Mouse (Mus musculus) kidney, postnatal 0 days (tissue): ENCODE results near the gene Olfr522. TPM values are rescaled to one million over a fixed set of nuclear protein-coding genes. Genes with fewer than 3 reads are reported as not detected.

Source experiments
- ATAC-seq: fragments of 200-750 bp; cut with Nextera tagmentation; replicated peaks from 2 replicates; pipeline ENCODE4 v1.8.0; 2017; ENCODE audit warnings: low read depth, moderate number of reproducible peaks, moderate TSS enrichment, moderate library complexity; ENCODE audit not compliant: low FRiP score
- DNase-seq: peaks from one replicate; pipeline ENCODE4 v3.0.0-alpha.2; 2016; ENCODE audit warnings: low spot score
- H3K27ac ChIP-seq: fragments of 300-500 bp; sonication (generic); 2 replicates; pipeline ENCODE4 v1.5.1; 2014; ENCODE audit warnings: mild to moderate bottlenecking
- H3K27me3 ChIP-seq: fragments of 300-500 bp; sonication (generic); 2 replicates; pipeline ENCODE4 v1.6.1; 2014; ENCODE audit warnings: low read length, mixed read lengths; ENCODE audit not compliant: insufficient read depth
- H3K36me3 ChIP-seq: fragments of 300-500 bp; sonication (generic); 2 replicates; pipeline ENCODE4 v1.6.1; 2014; ENCODE audit warnings: low read length, mixed read lengths; ENCODE audit not compliant: insufficient read depth
- H3K4me1 ChIP-seq: fragments of 300-500 bp; sonication (generic); replicated peaks from 2 replicates; pipeline ENCODE4 v1.6.1; 2014; ENCODE audit warnings: antibody characterized with exemption, low read length, mixed read lengths; ENCODE audit not compliant: insufficient read depth
- H3K4me2 ChIP-seq: fragments of 300-500 bp; sonication (generic); 2 replicates; pipeline ENCODE4 v1.6.1; 2014; ENCODE audit warnings: mild to moderate bottlenecking, low read length, moderate library complexity, mixed read lengths
- H3K4me3 ChIP-seq: fragments of 300-500 bp; sonication (generic); replicated peaks from 2 replicates; pipeline ENCODE4 v1.5.1; 2014; ENCODE audit warnings: low read depth, low read length
- H3K9ac ChIP-seq: fragments of 300-500 bp; sonication (generic); 2 replicates; pipeline ENCODE4 v1.6.1; 2014; ENCODE audit warnings: low read depth, low read length
- H3K9me3 ChIP-seq: fragments of 300-500 bp; sonication (generic); replicated peaks from 2 replicates; pipeline ENCODE4 v1.6.1; 2016; ENCODE audit warnings: low read length, inconsistent platforms, mixed read lengths
- CTCF ChIP-seq: IDR thresholded peaks from 2 replicates; pipeline ENCODE4 v1.5.1; 2016; ENCODE audit warnings: antibody characterized with exemption, low read depth, mild to moderate bottlenecking, moderate library complexity
- WGBS: fragments of 180-500 bp; shearing (Covaris S2); extraction: QIAGEN DNeasy Blood & Tissue Kit; methylation state at CpG from one replicate; pipeline ENCODE4 v1.1.7; 2014; 5-methylcytosine and 5-hydroxymethylcytosine counted together
- polyA plus RNA-seq: library from polyadenylated mRNA; unstranded; fragments of >200 nt; fragmentation: Nextera tagmentation; extraction: Ambion mirVana; gene quantifications from 2 replicates; pipeline ENCODE4 v1.2.1, GENCODE M21; 2015

The Olfr522 gene
- polyA plus RNA-seq, 1 experiment from 2014 or later, result not detected

DNA sequence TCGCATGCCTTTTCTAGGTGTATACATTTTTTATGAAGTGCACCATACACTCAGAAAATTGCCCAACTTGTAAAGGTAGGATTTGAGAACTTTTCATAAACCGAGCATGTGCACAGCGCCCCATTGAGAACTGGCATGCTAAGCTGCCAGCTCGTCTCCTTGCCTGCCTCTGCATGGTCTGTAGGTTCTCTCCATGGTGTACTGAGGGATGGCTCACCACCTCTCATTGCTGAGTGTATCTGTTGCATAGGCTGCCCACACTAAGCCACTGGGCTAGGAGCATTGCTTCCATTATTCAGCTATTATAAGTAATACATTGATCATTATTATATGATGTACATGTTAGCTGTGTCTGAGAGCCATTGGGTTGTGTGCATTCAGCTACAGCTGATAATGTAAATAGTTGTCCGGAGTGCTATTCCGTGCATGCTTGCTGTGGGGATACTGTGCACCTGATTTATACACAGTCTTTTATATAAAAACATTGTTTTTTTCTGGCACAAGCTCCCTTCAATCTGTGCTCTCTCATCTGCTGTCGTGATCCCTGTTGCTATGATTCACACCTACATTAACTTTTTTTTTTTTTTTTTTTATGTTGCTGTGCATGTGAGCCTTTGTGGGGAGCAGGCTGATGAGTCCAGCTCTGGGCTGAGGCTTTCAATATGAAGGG lies 23.3 kb upstream of the Olfr522 start:
- Histone ChIP-seq H3K9ac (no peak overlapping the region), H3K4me2 (no peak overlapping the region), H3K4me1 (no peaks in the 10 kb centered on the region), H3K36me3 (no peaks in the 10 kb centered on the region), H3K27ac (no peak overlapping the region), H3K9me3 (no peaks in the 10 kb centered on the region), H3K4me3 (no peak overlapping the region), H3K27me3 (no peaks in the 10 kb centered on the region)
- no peak for TF ChIP-seq CTCF
- no peak for DNase-seq
- WGBS, result 79% methylated on average over 7 of the region's 7 CpGs
- no peak for ATAC-seq

DNA sequence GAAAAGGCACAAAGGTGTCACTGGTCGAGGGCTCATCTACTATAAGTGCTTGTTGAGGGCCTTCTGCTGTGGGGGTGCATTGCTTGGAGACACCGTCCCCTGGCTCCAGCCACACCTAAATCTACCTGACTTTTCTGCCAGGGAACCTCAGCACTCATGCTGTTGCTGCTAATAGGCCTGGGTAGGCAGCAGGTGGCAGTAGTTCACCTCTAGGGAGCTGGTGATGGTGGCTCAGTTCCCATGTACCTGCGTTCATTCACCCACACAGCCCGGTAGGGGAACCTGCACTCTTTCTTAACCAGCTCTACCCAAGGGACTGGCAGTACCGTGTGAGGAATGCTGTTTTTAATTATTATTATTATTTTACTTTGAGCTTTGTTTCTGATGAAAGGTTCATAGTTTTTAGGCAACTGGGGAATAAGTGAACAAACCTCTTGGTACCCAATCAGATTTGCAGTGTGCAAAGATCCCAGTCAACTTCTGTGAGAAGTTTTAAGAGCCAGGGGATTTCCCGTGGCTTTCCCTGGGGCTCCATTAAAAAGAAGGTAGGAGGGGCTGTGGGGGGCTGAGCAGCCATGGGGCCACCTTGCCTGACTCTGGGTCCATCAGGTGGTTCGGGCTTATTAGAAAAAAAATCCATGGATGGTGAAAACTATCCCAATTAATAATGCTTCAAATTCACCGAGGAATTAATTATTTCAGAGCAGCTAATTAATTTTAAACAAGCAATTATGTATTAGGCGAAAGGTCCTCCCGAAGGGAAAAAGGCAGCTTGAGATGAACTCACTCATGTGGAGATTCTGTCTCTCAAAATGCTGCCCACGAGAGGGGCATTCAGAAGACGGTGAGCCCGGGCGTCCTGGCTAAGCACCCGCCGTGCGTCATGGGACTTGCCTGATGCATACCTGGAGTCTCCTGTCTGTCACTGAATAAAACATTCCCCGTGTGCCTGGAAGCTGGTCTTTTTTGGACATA lies 22.4 kb upstream of the Olfr522 start:
- 64% methylated on average over 18 of the region's 18 CpGs for WGBS
- H3K27ac ChIP-seq, result no peak overlapping the region
- no peaks in the 10 kb centered on the region for H3K4me1 ChIP-seq
- no peak overlapping the region for H3K9ac ChIP-seq
- ATAC-seq (no peak), DNase-seq (peak; percentile 18)
- H3K36me3 ChIP-seq, result no peaks in the 10 kb centered on the region
- no peak overlapping the region for H3K4me2 ChIP-seq
- no peaks in the 10 kb centered on the region for H3K27me3 ChIP-seq
- no peaks in the 10 kb centered on the region for H3K9me3 ChIP-seq
- no peak overlapping the region for H3K4me3 ChIP-seq
- peak; percentile 65 for TF ChIP-seq CTCF

DNA sequence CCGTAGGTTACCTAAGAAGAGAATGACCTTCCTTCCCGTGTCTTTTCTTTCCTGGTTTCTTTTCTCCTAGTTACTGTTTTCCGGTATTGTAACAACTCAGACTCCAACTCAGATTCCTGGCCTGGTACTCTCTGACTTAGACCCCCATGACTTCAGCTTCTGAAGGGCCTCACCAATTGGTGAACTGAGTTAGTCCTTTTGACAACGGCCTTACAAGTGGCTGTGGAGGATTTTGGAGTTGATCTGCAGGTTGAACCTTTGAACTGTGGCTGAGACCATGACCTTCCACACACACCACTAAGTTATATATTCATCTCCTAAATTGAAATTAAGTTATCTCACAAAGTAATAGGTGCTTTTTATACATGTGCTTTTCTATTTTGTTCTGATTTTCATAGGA lies 19.6 kb upstream of the Olfr522 start:
- Histone ChIP-seq H3K4me3 (no peak overlapping the region), H3K36me3 (no peaks in the 10 kb centered on the region), H3K4me1 (no peaks in the 10 kb centered on the region), H3K4me2 (no peak overlapping the region), H3K27ac (no peak overlapping the region), H3K9me3 (no peaks in the 10 kb centered on the region), H3K9ac (no peak overlapping the region), H3K27me3 (no peaks in the 10 kb centered on the region)
- WGBS, result 78% methylated on average over 4 of the region's 4 CpGs
- ATAC-seq (no peak), DNase-seq (no peak)
- TF ChIP-seq CTCF, result no peak

DNA sequence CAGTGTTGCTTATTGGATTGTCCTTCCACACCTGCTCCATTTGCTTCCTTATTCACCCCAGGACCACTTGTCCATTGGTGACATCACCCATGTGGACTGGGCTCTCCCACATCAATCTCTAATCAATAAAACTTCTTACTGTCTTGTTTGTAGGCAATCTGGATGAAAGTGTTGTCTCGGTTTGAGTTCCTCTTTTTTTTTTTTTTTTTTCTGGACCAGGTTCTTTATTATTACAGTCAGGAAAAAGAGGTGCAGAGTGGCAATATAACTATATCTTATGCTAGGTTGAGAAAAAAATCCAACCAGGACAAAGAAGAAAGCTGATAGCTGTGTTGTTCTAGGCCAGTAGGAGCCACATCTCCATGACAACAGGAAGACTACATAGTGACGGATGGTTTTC lies 16.1 kb upstream of the Olfr522 start:
- no peaks in the 10 kb centered on the region for H3K36me3 ChIP-seq
- no peaks in the 10 kb centered on the region for H3K4me1 ChIP-seq
- H3K9ac ChIP-seq, result no peak overlapping the region
- no peak for TF ChIP-seq CTCF
- H3K9me3 ChIP-seq, result no peaks in the 10 kb centered on the region
- H3K4me3 ChIP-seq, result no peak overlapping the region
- WGBS, result 72% methylated on average over 2 of the region's 2 CpGs
- no peak overlapping the region for H3K4me2 ChIP-seq
- ATAC-seq (no peak), DNase-seq (no peak)
- no peaks in the 10 kb centered on the region for H3K27me3 ChIP-seq
- no peak overlapping the region for H3K27ac ChIP-seq

DNA sequence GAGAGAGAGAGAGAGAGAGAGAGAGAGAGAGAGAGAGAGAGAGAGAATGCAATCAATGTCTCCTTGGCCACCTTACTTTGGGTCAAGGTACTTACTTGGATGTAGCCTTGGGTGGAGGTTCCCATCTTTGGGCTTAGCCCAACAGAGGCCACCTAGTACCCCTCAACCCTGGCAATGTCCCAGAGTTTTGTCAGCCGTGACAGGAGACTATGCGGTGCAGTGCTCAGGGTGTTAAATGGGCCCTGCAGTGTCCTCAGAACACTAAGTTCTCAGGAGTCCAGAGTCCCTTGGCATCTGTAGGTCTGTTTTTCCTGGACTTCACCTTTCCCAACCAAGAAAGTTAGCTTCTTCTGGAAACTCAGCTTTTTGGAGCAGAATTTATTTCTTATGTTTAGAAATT lies 14.6 kb upstream of the Olfr522 start:
- Histone ChIP-seq H3K27ac (no peak overlapping the region), H3K27me3 (no peaks in the 10 kb centered on the region), H3K9me3 (no peaks in the 10 kb centered on the region), H3K4me2 (no peak overlapping the region), H3K36me3 (no peaks in the 10 kb centered on the region), H3K4me1 (no peaks in the 10 kb centered on the region), H3K9ac (no peak overlapping the region), H3K4me3 (no peak overlapping the region)
- TF ChIP-seq CTCF, result no peak
- WGBS, result 65% methylated on average over 2 of the region's 2 CpGs
- ATAC-seq (no peak), DNase-seq (no peak)

DNA sequence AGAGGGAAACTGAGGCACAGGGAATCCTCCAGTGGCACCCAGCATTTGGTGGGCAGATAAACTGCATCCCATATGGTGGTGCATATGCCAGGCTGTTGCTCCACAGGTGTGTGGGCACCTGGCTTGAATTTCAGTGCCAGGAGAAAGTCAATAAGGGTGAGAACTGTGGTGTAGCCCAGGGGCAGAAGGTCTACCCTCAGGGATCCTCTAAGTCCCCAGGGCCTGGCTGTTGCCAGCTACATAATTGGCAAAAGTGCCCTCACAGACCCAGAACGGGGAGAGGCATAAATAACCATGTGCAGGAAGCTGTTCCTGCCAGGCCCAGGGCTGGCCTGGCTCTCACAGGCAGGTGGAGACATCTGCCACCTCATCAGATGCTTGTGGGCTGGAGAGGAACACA lies 8.4 kb upstream of the Olfr522 start, which contains the start of gene Olfr523:
Gene Olfr523, plus strand, starts transcription at position 282 of the 400 bp plus-strand sequence.
- no peak within 1 kb of the TSS for H3K9ac ChIP-seq
- 47% methylated on average over 1 of the region's 1 CpGs for WGBS
- no peak for ATAC-seq
- H3K9me3 ChIP-seq, result no peaks in the 10 kb centered on the region
- no peaks in the 10 kb centered on the region for H3K27me3 ChIP-seq
- H3K4me2 ChIP-seq, result no peak within 1 kb of the TSS
- no peak within 1 kb of the TSS for H3K27ac ChIP-seq
- no peak for DNase-seq
- no peak within 1 kb of the TSS for H3K4me3 ChIP-seq
- H3K36me3 ChIP-seq, result no peaks in the 10 kb centered on the region
- H3K4me1 ChIP-seq, result no peaks in the 10 kb centered on the region
- no peak for TF ChIP-seq CTCF
